Mouse (Mus musculus) heart, postnatal 0 days (tissue): Measurements from ENCODE around the gene C1galt1. TPM values are rescaled to one million over a fixed set of nuclear protein-coding genes. Genes with fewer than 3 reads are reported as not detected.
A peak's percentile ranks its signal among the peaks of the same experiment; 100 is the strongest.

ENCODE experiments used
- ATAC-seq: fragments of 200-750 bp; cut with Nextera tagmentation; 2 replicates; pipeline ENCODE4 v1.8.0; 2017; ENCODE audit warnings: low read depth, moderate number of reproducible peaks, moderate library complexity; ENCODE audit not compliant: insufficient read depth
- DNase-seq: peaks from one replicate; pipeline ENCODE4 v3.0.0-alpha.2; 2016; ENCODE audit warnings: low spot score
- H3K27ac ChIP-seq: fragments of 300-500 bp; sonication (generic); 2 replicates; pipeline ENCODE4 v1.5.1; 2014; ENCODE audit warnings: low read depth, mild to moderate bottlenecking
- H3K27me3 ChIP-seq: fragments of 300-500 bp; sonication (generic); 2 replicates; pipeline ENCODE4 v1.6.1; 2014; ENCODE audit warnings: low read length, mixed read lengths; ENCODE audit not compliant: control insufficient read depth, insufficient read depth
- H3K36me3 ChIP-seq: fragments of 300-500 bp; sonication (generic); replicated peaks from 2 replicates; pipeline ENCODE4 v1.6.1; 2014; ENCODE audit warnings: low read length, mixed read lengths; ENCODE audit not compliant: control insufficient read depth, insufficient read depth
- H3K4me1 ChIP-seq: fragments of 300-500 bp; sonication (generic); 2 replicates; pipeline ENCODE4 v1.6.1; 2014; ENCODE audit warnings: antibody characterized with exemption; ENCODE audit not compliant: control insufficient read depth, insufficient read depth
- H3K4me2 ChIP-seq: fragments of 300-500 bp; sonication (generic); 2 replicates; pipeline ENCODE4 v1.6.1; 2014; ENCODE audit warnings: low read depth, mild to moderate bottlenecking, low read length, moderate library complexity
- H3K4me3 ChIP-seq: fragments of 300-500 bp; sonication (generic); 2 replicates; pipeline ENCODE4 v1.5.1; 2014; ENCODE audit warnings: low read depth, low read length
- H3K9ac ChIP-seq: fragments of 300-500 bp; sonication (generic); replicated peaks from 2 replicates; pipeline ENCODE4 v1.6.1; 2014; ENCODE audit warnings: low read depth, low read length, mixed read lengths
- H3K9me3 ChIP-seq: fragments of 300-500 bp; sonication (generic); replicated peaks from 2 replicates; pipeline ENCODE4 v1.6.1; 2016; ENCODE audit warnings: low read length; ENCODE audit not compliant: control insufficient read depth
- CTCF ChIP-seq: IDR thresholded peaks from 2 replicates; pipeline ENCODE4 v1.5.1; 2016; ENCODE audit warnings: antibody characterized with exemption, control low read depth, low read depth
- EP300 ChIP-seq: IDR thresholded peaks from 2 replicates; pipeline ENCODE4 v1.6.1; 2016; ENCODE audit warnings: antibody characterized with exemption, low read depth
- WGBS: fragments of 180-500 bp; shearing (Covaris S2); extraction: QIAGEN DNeasy Blood & Tissue Kit; methylation state at CpG from one replicate; pipeline ENCODE4 v1.1.7; 2014; 5-methylcytosine and 5-hydroxymethylcytosine counted together
- polyA plus RNA-seq: library from polyadenylated mRNA; unstranded; fragments of >200 nt; fragmentation: Nextera tagmentation; extraction: Ambion mirVana; gene quantifications from 2 replicates; pipeline ENCODE4 v1.2.1, GENCODE M21; 2015
- total RNA-seq: library from RNA; depleted of rRNA; stranded (reverse); fragments of >200 nt; gene quantifications from 2 replicates; pipeline ENCODE4 v1.2.3, GENCODE M21; 2014; ENCODE audit warnings: low replicate concordance

C1galt1 gene
- total and polyA plus RNA-seq, 2 experiments from 2014 or later, result 2.4 to 17.0 TPM

DNA sequence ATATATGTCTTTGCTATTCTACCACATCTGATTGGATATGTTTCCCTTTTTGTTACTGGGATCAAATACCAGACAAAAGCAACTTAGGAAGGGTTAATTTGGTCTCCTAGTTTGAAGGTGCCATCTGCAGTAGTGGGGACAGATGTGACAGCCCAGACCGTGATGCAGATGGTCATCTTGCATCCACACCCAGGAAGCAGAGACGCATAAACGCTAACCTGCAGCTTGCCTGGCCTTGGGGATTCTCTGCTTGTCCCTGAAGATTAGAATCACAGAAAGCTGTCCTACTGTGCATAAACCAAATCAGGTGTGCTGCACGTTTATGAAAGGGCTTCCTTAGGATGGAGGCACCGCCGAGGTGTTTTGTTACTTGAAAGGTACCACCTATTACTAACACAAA, 22.0 kb upstream of the C1galt1 start:
- Histone ChIP-seq H3K9ac (no peak overlapping the region), H3K9me3 (no peaks in the 10 kb centered on the region), H3K27ac (no peak overlapping the region), H3K4me3 (no peak overlapping the region), H3K27me3 (no peaks in the 10 kb centered on the region), H3K36me3 (no peaks in the 10 kb centered on the region), H3K4me2 (no peak overlapping the region), H3K4me1 (no peaks in the 10 kb centered on the region)
- ATAC-seq, result no peak
- 63% methylated on average over 6 of the region's 6 CpGs for WGBS
- no peak for DNase-seq
- TF ChIP-seq EP300 (no peak), CTCF (no peak)

DNA sequence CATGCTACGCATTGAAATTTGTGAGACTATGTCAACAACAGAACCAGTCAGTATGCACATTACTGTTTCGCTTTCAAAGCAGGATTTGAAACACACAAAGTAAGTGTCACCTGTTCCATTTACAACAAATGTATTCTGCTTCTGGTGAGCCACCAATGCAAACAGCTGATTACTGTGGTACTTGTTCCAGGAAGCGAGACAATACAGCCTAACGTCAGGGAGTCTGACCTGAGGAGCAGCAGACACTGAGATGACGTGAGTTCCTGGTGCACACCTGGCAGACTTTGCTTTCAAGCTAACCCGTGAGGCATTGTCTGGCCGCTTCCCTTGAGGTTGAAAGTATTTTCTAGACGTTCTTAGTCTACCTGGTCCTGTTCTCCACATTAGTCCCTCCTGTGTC, 13.8 kb upstream of the C1galt1 start:
- TF ChIP-seq EP300 (no peak), CTCF (no peak)
- H3K4me1 ChIP-seq, result no peaks in the 10 kb centered on the region
- no peak overlapping the region for H3K4me3 ChIP-seq
- 72% methylated on average over 8 of the region's 8 CpGs for WGBS
- no peak overlapping the region for H3K4me2 ChIP-seq
- ATAC-seq (no peak), DNase-seq (no peak)
- H3K27ac ChIP-seq, result no peak overlapping the region
- no peaks in the 10 kb centered on the region for H3K27me3 ChIP-seq
- H3K36me3 ChIP-seq, result no peaks in the 10 kb centered on the region
- H3K9ac ChIP-seq, result no peak overlapping the region
- no peaks in the 10 kb centered on the region for H3K9me3 ChIP-seq

DNA sequence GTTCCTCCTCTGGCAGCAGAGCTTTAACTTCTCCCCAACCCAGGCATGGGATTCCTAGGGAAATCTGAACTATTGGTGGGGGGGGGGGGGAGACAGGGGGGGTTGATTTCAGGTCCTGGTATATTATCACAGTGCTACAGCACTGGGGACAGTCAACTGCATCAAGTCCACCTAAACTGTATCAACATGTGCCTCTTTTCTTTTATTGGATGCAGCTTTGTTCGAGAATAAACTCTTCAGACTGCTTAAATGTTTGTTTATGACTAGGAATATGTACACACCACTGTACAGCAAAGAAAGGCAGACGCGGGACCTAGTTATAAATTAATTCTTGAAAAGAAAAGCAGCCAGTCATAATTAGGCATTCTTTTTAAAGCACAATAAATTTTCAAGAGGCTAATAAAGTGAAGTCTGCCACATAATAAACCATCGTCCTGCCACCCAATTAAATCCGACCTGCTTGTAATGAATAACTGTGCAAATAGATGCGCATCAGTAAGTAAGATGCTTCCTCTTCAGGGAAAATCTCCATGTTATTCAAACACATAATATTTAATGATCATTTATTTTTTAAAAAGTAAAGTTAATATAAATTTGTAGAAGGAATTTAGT, 12.0 kb upstream of the C1galt1 start:
- ATAC-seq (no peak), DNase-seq (no peak)
- Histone ChIP-seq H3K4me2 (no peak overlapping the region), H3K4me1 (no peaks in the 10 kb centered on the region), H3K27me3 (no peaks in the 10 kb centered on the region), H3K36me3 (no peaks in the 10 kb centered on the region), H3K9me3 (no peaks in the 10 kb centered on the region), H3K4me3 (no peak overlapping the region), H3K27ac (no peak overlapping the region), H3K9ac (no peak overlapping the region)
- 89% methylated on average over 6 of the region's 6 CpGs for WGBS
- TF ChIP-seq CTCF (no peak), EP300 (no peak)

DNA sequence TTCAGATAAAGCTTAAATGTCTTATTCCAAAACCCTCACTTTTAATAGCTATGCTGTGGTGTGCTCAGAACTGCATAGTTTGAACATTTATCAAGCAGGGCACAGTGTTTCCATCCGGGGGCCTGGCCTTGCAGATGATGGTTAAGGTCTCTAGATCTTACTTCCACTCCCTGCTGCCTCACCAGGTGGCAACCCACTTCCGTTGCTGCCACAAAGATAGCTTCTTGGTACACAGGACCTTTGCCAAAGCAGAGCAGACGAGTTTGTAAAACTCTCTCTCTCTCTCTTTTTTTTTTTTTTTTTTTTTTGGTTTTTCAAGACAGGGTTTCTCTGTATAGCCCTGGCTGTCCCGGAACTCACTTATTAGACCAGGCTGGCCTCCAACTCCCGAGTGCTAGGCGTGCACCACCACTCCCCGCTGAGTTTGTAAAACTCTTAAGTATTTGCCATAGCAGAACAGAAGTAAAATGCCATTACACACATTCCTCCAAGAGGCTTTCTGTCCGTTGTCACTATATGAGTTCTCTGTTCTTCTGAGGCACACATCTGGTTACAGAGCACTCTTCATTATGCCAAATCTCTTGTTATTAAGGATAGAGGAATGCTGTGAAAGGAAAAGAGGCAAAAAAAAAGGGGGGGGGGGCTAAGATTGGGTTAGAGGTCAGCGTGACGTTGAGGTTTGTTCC, 773 bp upstream of the C1galt1 start:
- WGBS, result 61% methylated on average over 10 of the region's 10 CpGs
- Histone ChIP-seq H3K4me1 (peaks cover 27% of the 10 kb centered on the region), H3K27ac (peak overlapping the region; percentile 98), H3K36me3 (no peaks in the 10 kb centered on the region), H3K27me3 (no peaks in the 10 kb centered on the region), H3K9ac (no peak overlapping the region), H3K4me2 (peak overlapping the region; percentile 75), H3K9me3 (no peaks in the 10 kb centered on the region), H3K4me3 (peak overlapping the region; percentile 98)
- no peak for ATAC-seq
- DNase-seq, result no peak
- TF ChIP-seq CTCF (no peak), EP300 (no peak)

DNA sequence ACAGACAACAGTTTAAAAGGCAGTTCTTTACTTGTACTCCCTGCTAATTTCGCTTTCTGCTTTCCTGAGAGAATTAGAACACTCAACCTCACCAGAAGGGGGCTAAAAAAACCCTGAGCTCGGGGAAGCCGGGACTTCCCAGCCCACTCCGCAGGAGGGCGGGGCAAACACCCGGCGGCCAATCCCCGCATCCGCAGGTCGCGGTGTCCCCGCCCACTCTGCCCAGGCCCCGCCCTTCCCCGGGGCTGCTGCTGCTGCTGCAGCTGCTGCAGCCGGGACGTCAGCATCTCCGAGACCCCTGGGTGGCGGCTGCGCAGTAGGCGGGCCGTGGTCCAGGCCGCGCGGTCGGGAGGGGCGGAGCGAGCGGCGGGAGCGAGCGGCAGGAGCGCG, 235 bp upstream of the C1galt1 start:
- under 1% methylated on average over 24 of the region's 33 CpGs for WGBS
- Histone ChIP-seq H3K4me3 (peak overlapping the region; percentile 98), H3K27me3 (no peaks in the 10 kb centered on the region), H3K27ac (peak overlapping the region; percentile 98), H3K4me1 (peaks cover 29% of the 10 kb centered on the region), H3K4me2 (peak overlapping the region; percentile 75), H3K36me3 (no peaks in the 10 kb centered on the region), H3K9ac (peak overlapping the region; percentile 98), H3K9me3 (no peaks in the 10 kb centered on the region)
- DNase-seq (peak; percentile 94), ATAC-seq (peak; percentile 99)
- TF ChIP-seq CTCF, result peak; percentile 52
- no peak for TF ChIP-seq EP300

DNA sequence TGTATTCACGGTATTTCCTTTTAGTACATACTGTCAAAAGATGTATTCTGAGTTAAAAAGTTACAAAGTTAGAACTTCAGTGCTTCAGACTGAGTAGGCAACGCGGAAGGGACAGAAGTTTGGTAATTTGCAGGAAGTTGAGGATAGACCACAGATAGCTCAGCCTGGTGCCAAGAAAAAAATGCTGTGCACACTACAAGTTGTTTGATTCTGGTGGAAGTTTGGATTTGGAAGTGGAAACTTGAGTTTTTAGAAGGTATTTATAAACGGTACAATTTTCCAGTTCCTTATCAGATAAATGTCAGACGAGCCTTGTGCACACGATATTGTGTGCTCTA, 1.0 kb downstream of the C1galt1 start:
- peak overlapping the region; percentile 75 for H3K4me2 ChIP-seq
- ATAC-seq, result no peak
- 1% methylated on average over 6 of the region's 6 CpGs for WGBS
- peak overlapping the region; percentile 98 for H3K9ac ChIP-seq
- H3K4me1 ChIP-seq, result peaks cover 29% of the 10 kb centered on the region
- no peaks in the 10 kb centered on the region for H3K36me3 ChIP-seq
- no peak overlapping the region for H3K27ac ChIP-seq
- DNase-seq, result no peak
- peak overlapping the region; percentile 98 for H3K4me3 ChIP-seq
- no peaks in the 10 kb centered on the region for H3K9me3 ChIP-seq
- no peak for TF ChIP-seq EP300
- TF ChIP-seq CTCF, result no peak
- no peaks in the 10 kb centered on the region for H3K27me3 ChIP-seq
